Mouse (Mus musculus) left cerebral cortex, adult 2 months (tissue): ENCODE measurements around the gene Gemin4. TPM values are rescaled to one million over a fixed set of nuclear protein-coding genes. Genes with fewer than 3 reads are reported as not detected.
A peak's percentile ranks its signal among the peaks of the same experiment; 100 is the strongest.

ENCODE experiments used
- DNase-seq, 2 experiments: peaks; one replicate each; pipeline ENCODE4 v3.0.0; 2021 to 2022; ENCODE audit warnings: low spot score in 2 of 2, mixed read lengths in 1 of 2; ENCODE audit errors: extremely low spot score in 1 of 2
- H3K27ac ChIP-seq: fragments of 200-600 bp; 2 replicates; pipeline ENCODE4 v1.8.1; 2022
- H3K4me3 ChIP-seq: fragments of 200-600 bp; 2 replicates; pipeline ENCODE4 v1.8.1; 2022
- CTCF ChIP-seq: fragments of 200-600 bp; IDR thresholded peaks from 2 replicates; pipeline ENCODE4 v1.8.1; 2022; ENCODE audit warnings: antibody characterized with exemption, mild to moderate bottlenecking, moderate library complexity
- intact Hi-C: fragments of 180-260 bp; cut with DNase I; formaldehyde crosslinking; loops from one replicate; pipeline ENCODE4 v1.15.1; 2025
- total RNA-seq, 2 experiments: library from RNA; stranded (reverse); gene quantifications; 2 replicates each; pipeline ENCODE4 v1.2.3; 2021

The Gemin4 gene
- total RNA-seq, 2 experiments from 2014 or later = 2.6 to 6.8 TPM

GRCm38 (mm10) chr11:76210228-76210985 is 7.1 kb downstream of the Gemin4 start:
- intact Hi-C loops = no loop called here
- no peak for TF ChIP-seq CTCF
- no peak for DNase-seq
- Histone ChIP-seq H3K4me3 (no peak overlapping the region), H3K27ac (no peak overlapping the region)

GRCm38 (mm10) chr11:76206793-76207192 is 10.7 kb downstream of the Gemin4 start:
- no peak overlapping the region for H3K4me3 ChIP-seq
- H3K27ac ChIP-seq = no peak overlapping the region
- intact Hi-C loops = no loop called here
- DNase-seq = no peak
- no peak for TF ChIP-seq CTCF

GRCm38 (mm10) chr11:76201761-76202674 is 15.4 kb downstream of the Gemin4 start:
- peak overlapping the region; percentile 79 for H3K27ac ChIP-seq
- H3K4me3 ChIP-seq = peak overlapping the region; percentile 76
- no peak for TF ChIP-seq CTCF
- intact Hi-C loops = loop anchor here (1.0 kb wide), 1 partner anchor 23 kb away; the partner anchor contains the start of genes Fam57a and Vps53
- peak; percentile 85 to 89 for DNase-seq

- intact Hi-C loops = no loop called here
- no peak overlapping the region for H3K4me3 ChIP-seq
- no peak for DNase-seq
- no peak overlapping the region for H3K27ac ChIP-seq
- TF ChIP-seq CTCF = no peak
These were observed 20.4 kb downstream of the Gemin4 start for GRCm38 (mm10) chr11:76196977-76197469.

GRCm38 (mm10) chr11:76196275-76196976 is 21.0 kb downstream of the Gemin4 start:
- DNase-seq = no peak
- intact Hi-C loops = no loop called here
- no peak overlapping the region for H3K4me3 ChIP-seq
- H3K27ac ChIP-seq = no peak overlapping the region
- TF ChIP-seq CTCF = no peak

GRCm38 (mm10) chr11:76186908-76187307 is 30.6 kb downstream of the Gemin4 start:
- no peak overlapping the region for H3K27ac ChIP-seq
- no peak for DNase-seq
- no peak overlapping the region for H3K4me3 ChIP-seq
- intact Hi-C loops = no loop called here
- TF ChIP-seq CTCF = peak; percentile 12; the same call in 1 of the 2 replicates

GRCm38 (mm10) chr11:76183745-76184144 is 33.7 kb downstream of the Gemin4 start:
- Histone ChIP-seq H3K27ac (no peak overlapping the region), H3K4me3 (no peak overlapping the region)
- no peak for DNase-seq
- intact Hi-C loops = no loop called here
- no peak for TF ChIP-seq CTCF

GRCm38 (mm10) chr11:76180146-76180540 is 37.3 kb downstream of the Gemin4 start:
- intact Hi-C loops = no loop called here
- H3K27ac ChIP-seq = peak overlapping the region; percentile 62
- H3K4me3 ChIP-seq = peak overlapping the region; percentile 70
- no peak for DNase-seq
- no peak for TF ChIP-seq CTCF

- DNase-seq = peak; percentile 87
- intact Hi-C loops = loop anchor here (1.0 kb wide), 1 partner anchor 22 kb away; no protein-coding TSS in a partner anchor
- Histone ChIP-seq H3K4me3 (peak within 1 kb of the TSS; percentile 70), H3K27ac (peak within 1 kb of the TSS; percentile 62)
- TF ChIP-seq CTCF = no peak; the same call in 1 of the 2 replicates
These were observed 37.8 kb downstream of the Gemin4 start, which contains the start of the genes Vps53 and Fam57a for GRCm38 (mm10) chr11:76179495-76180145. Vps53 (minus strand) TSS chr11:76179647. Fam57a (plus strand) TSS chr11:76179671.

GRCm38 (mm10) chr11:76178726-76179494 is 38.6 kb downstream of the Gemin4 start:
- no peak for TF ChIP-seq CTCF
- intact Hi-C loops = loop anchor here (1.0 kb wide), 1 partner anchor 22 kb away; no protein-coding TSS in a partner anchor
- peak overlapping the region; percentile 62 for H3K27ac ChIP-seq

More at GRCm38 (mm10) chr11:76178726-76179494, 38.6 kb downstream of the Gemin4 start:
- DNase-seq = peak; percentile 35 to 56
- peak overlapping the region; percentile 70 for H3K4me3 ChIP-seq
